Mouse (Mus musculus) CH12.LX (cell line): ENCODE measurements at regions not wholly inside any gene's neighbourhood (a gene's known extent, or its start where the extent isn't known, plus 50 kb on each side); places are given as distances from the start of the nearest gene placed in this dataset.
"Not testable (repeated sequence)": the region's sequence is repeated elsewhere in the genome, so short reads cannot be mapped to it uniquely, and the experiment has no call there.

ENCODE experiments used
- DNase-seq: peaks from one replicate; pipeline ENCODE4 v3.0.0-alpha.2; 2013; ENCODE audit errors: extremely low read depth
- H3K27ac ChIP-seq: 2 replicates; pipeline ENCODE4 v1.5.1; 2012; ENCODE audit warnings: low read depth, mild to moderate bottlenecking, control low read depth, moderate library complexity; ENCODE audit not compliant: insufficient read depth
- H3K27me3 ChIP-seq: replicated peaks from 2 replicates; pipeline ENCODE3; 2012; ENCODE audit warnings: inconsistent platforms
- H3K36me3 ChIP-seq, 2 experiments: replicated peaks in 1 of 2; 2 replicates each; pipeline versions ENCODE3 to v1.6.1; 2012; ENCODE audit warnings: inconsistent platforms in 1 of 2, low read length in 1 of 2, mild to moderate bottlenecking in 1 of 2, mixed read lengths in 1 of 2, moderate library complexity in 1 of 2; ENCODE audit not compliant: control insufficient read depth in 1 of 2, insufficient read depth in 1 of 2
- H3K4me1 ChIP-seq, 2 experiments: 2 replicates each; pipeline ENCODE4 v1.6.1; 2012; ENCODE audit warnings: inconsistent platforms in 1 of 2, moderate library complexity in 1 of 2; ENCODE audit not compliant: insufficient read depth in 2 of 2, control insufficient read depth in 1 of 2
- H3K4me2 ChIP-seq: 2 replicates; pipeline ENCODE4 v1.6.1; 2012; ENCODE audit warnings: low read depth, mild to moderate bottlenecking, control low read depth; ENCODE audit not compliant: poor library complexity, insufficient read depth, severe bottlenecking
- H3K4me3 ChIP-seq, 3 experiments: fragments of 150-350 bp in 1 of 3; sonication (generic) in 1 of 3; replicated peaks in 1 of 3; 2 replicates each; pipeline versions ENCODE3 to v1.5.1; 2011 to 2012; ENCODE audit warnings: low read depth in 2 of 3, low read length in 2 of 3, mild to moderate bottlenecking in 2 of 3, moderate library complexity in 2 of 3, control low read depth in 1 of 3, improper control_type of control experiment in 1 of 3, inconsistent platforms in 1 of 3, mixed read lengths in 1 of 3; ENCODE audit not compliant: poor library complexity in 1 of 3
- H3K79me2 ChIP-seq: replicated peaks from 2 replicates; pipeline ENCODE4 v1.6.1; 2012; ENCODE audit warnings: mild to moderate bottlenecking, moderate library complexity; ENCODE audit not compliant: control insufficient read depth, poor library complexity, insufficient read depth, severe bottlenecking; ENCODE audit errors: extremely low read depth
- H3K9ac ChIP-seq: 2 replicates; pipeline ENCODE4 v1.6.1; 2012; ENCODE audit warnings: low read depth, mild to moderate bottlenecking, control low read depth, moderate library complexity; ENCODE audit not compliant: insufficient read depth
- H3K9me3 ChIP-seq: replicated peaks from 2 replicates; pipeline ENCODE3; 2012; ENCODE audit warnings: low read length, inconsistent platforms, mixed read lengths
- CTCF ChIP-seq, 2 experiments: IDR thresholded peaks in 1 of 2; conservative IDR thresholded peaks in 1 of 2; 2 replicates each; pipeline ENCODE4 v1.5.1; 2011 to 2012; ENCODE audit warnings: low read depth in 2 of 2, low read length in 2 of 2, improper control_type of control experiment in 1 of 2, inconsistent platforms in 1 of 2, mild to moderate bottlenecking in 1 of 2, moderate library complexity in 1 of 2
- KAT2A ChIP-seq: IDR thresholded peaks from 2 replicates; pipeline ENCODE4 v1.6.1; 2012; ENCODE audit warnings: low read length, improper control_type of control experiment, inconsistent platforms; ENCODE audit not compliant: insufficient replicate concordance
- MAZ ChIP-seq: IDR thresholded peaks from 2 replicates; pipeline ENCODE4 v1.6.1; 2012; ENCODE audit warnings: low read depth, mild to moderate bottlenecking, inconsistent platforms, low read length, improper control_type of control experiment, moderate library complexity
- MEF2A ChIP-seq: IDR thresholded peaks from 2 replicates; pipeline ENCODE4 v1.6.1; 2014; ENCODE audit warnings: low read depth, mild to moderate bottlenecking, inconsistent platforms, low read length, improper control_type of control experiment, borderline replicate concordance
- MYC ChIP-seq: IDR thresholded peaks from 2 replicates; pipeline ENCODE4 v1.6.1; 2011; ENCODE audit warnings: low read depth, mild to moderate bottlenecking, improper control_type of control experiment, low read length
- TBP ChIP-seq: conservative IDR thresholded peaks from 2 replicates; pipeline ENCODE4 v1.6.1; 2011; ENCODE audit warnings: low read depth, low read length, improper control_type of control experiment
- UBTF ChIP-seq: IDR thresholded peaks from 2 replicates; pipeline ENCODE4 v1.6.1; 2012; ENCODE audit warnings: low read depth, mild to moderate bottlenecking, inconsistent platforms, low read length, improper control_type of control experiment, moderate library complexity
- ZMIZ1 ChIP-seq: IDR thresholded peaks from 2 replicates; pipeline ENCODE4 v1.6.1; 2012; ENCODE audit warnings: low read depth, mild to moderate bottlenecking, inconsistent platforms, low read length, improper control_type of control experiment
- ZNF384 ChIP-seq: IDR thresholded peaks from 2 replicates; pipeline ENCODE4 v1.6.1; 2012; ENCODE audit warnings: low read depth, low read length, improper control_type of control experiment, inconsistent platforms
- dilution Hi-C: fragments of 300-500 bp; cut with MboI; formaldehyde crosslinking; loops from 2 replicates; pipeline ENCODE4 v1.14.3; 2020; ENCODE audit warnings: low sequenced_read_pairs; ENCODE audit not compliant: extremely low pct_unique_long_range_greater_than_20kb, extremely low pct_ligation_motif_present
- in situ Hi-C: fragments of 300-500 bp; cut with MboI; formaldehyde crosslinking; loops from 3 replicates; pipeline ENCODE4 v1.14.3; 2019; ENCODE audit warnings: low sequenced_read_pairs, low pct_ligation_motif_present, low pct_unique_long_range_greater_than_20kb, mixed read lengths

DNA sequence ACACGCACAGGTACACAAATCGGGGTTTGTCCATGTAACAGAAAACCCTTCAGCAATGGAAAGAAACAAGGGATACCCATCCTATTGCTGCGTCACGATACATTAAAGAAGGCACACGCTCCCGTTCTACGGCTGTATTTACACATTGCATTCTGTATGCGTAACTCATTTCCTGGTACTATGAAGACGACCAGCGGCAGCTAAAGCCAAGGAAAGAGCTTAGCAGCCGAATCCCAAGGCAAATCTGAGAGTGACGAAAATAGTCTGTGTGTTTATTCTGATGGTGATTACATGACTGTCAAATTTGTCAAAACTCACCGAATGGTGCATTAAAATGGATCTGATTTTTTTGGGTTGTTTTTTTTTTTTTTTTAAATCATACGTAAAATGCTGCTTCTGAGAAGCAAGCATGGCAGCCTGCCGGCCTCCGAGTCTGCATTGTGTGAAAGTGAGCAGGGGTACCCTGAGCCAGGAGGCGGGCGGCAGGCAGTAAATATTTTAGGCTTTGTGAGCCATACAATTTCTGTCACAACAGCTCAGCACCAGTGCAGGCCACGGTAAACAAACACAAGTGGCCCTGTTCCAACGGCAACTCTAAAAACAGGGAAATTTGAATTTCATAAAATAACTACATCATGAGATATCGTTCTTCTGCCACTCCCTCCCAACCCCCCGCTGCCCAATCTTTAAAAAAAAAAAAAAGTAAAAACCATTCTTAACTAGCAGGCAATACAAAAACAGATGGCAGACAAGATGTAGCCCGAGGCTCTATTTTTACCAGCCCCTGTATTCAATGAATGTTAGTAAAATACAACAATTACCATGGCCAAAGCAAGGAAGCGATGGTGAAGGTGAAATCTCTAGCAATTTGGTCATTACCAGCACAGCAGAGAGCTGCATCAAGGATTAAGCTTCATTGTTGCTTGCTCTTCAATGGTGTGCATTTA is 164.2 kb upstream of the Kit start:
- dilution Hi-C loops (no loop called here), in situ Hi-C loops (no loop called here)
- H3K4me2 ChIP-seq: no peak overlapping the region
- H3K9ac ChIP-seq: no peak overlapping the region
- no peaks in the 10 kb centered on the region for H3K4me1 ChIP-seq
- H3K9me3 ChIP-seq: no peaks in the 10 kb centered on the region
- TF ChIP-seq ZMIZ1 (no peak), MAZ (no peak), MYC (no peak), TBP (no peak), CTCF (conservative IDR thresholded peaks at IDR 0.05 in 1 of 2, IDR thresholded peaks at IDR 0.05 in 1 of 2; ENCODE audit: low read depth in 2 of 2, low read length in 2 of 2) (no peak)
- no peaks in the 10 kb centered on the region for H3K79me2 ChIP-seq
- H3K4me3 ChIP-seq: no peak overlapping the region
- no peaks in the 10 kb centered on the region for H3K27me3 ChIP-seq
- no peaks in the 10 kb centered on the region for H3K36me3 ChIP-seq
- H3K27ac ChIP-seq: no peak overlapping the region
- no peak for DNase-seq

DNA sequence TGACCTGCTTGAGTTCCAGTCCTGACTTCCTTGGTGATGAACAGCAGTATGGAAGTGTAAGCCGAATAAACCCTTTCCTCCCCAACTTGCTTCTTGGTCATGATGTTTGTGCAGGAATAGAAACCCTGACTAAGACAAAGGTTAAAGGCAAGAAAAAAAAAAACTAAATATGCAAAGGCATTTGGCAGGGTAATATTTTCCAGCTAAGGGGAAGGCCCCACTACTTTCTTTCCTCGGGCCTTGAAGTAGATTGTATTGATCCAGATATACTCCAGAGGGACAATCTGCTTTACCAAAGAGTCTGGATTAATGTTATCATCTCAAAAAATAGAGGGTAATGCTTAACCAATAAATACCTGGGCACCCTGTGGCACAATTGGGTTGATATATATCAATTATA is 155.4 kb upstream of the Kit start:
- H3K4me3 ChIP-seq, H3K4me1 ChIP-seq, H3K36me3 ChIP-seq, H3K27me3 ChIP-seq, in situ Hi-C loops, H3K9me3 ChIP-seq, H3K9ac ChIP-seq, H3K79me2 ChIP-seq, H3K27ac ChIP-seq, dilution Hi-C loops, H3K4me2 ChIP-seq: not testable (repeated sequence)
- peak; percentile 83 for TF ChIP-seq ZNF384
- peak; percentile 70 for DNase-seq

DNA sequence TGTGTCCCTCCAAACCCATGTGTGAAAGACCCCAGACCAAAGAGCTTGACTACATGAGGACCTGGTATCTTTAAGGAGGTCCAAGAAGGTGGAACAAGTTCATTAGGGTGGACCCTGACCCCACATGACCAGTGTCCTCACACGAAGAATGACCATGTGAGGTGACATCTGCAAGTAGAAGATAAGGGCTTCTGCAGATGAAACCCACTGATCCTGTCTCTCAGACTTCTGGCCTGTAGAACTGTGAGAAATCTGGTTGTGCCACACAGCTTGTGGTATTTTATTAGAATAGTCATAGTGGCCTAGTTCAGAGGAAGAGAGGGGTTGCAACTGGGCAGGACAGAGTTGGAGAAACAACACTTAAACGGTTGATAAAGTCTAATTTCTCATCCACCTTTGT is 141.8 kb upstream of the Kit start:
- no peak overlapping the region for H3K9ac ChIP-seq
- no peaks in the 10 kb centered on the region for H3K27me3 ChIP-seq
- no peak overlapping the region for H3K4me2 ChIP-seq
- no peak for DNase-seq
- in situ Hi-C loops (no loop called here), dilution Hi-C loops (no loop called here)
- no peaks in the 10 kb centered on the region for H3K79me2 ChIP-seq
- no peak for TF ChIP-seq UBTF
- no peak for TF ChIP-seq KAT2A
- TF ChIP-seq MAZ: no peak
- no peak for TF ChIP-seq MEF2A
- H3K9me3 ChIP-seq: no peaks in the 10 kb centered on the region
- no peak overlapping the region for H3K4me3 ChIP-seq
- no peaks in the 10 kb centered on the region for H3K36me3 ChIP-seq
- 0 out of 4 replicates have a peak, but pooled peaks cover 0 to 2% of the 10 kb centered on the region in 2 experiments for H3K4me1 ChIP-seq
- H3K27ac ChIP-seq: no peak overlapping the region
